Comparison of ENCODE assay signal across 10 mouse cellular contexts in the genomic region with DNA sequence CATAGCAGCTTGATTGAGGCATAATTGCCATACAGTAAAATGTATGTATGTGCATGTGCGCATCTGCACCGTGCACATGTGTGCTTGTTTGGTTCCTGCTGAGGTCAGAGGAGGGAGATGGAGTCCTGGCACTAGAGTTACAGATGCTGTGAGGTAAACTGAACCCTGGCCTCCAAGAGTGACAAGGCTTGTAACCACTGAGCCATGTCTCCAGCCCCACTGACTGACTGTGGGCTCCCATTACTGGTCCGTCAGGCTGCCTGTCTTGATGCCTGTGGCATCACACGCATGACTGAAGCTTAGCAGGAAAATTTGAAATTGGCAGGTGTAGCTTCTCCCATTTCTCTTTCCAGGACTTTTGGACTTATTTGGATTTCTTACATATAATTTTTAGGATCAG. TPM values are rescaled to one million over a fixed set of nuclear protein-coding genes. Genes with fewer than 3 reads are reported as not detected.
DNase-seq lines count a peak whose midpoint lies in the region; ATAC-seq and TF ChIP-seq lines count a peak whose summit lies in the region.
"Had no signal": no experiment of that assay in that cellular context is flagged by ENCODE, and none has a peak within 500 bp of the region (broad histone marks: within the 10 kb centered on the region; RNA-seq: fewer than 3 reads in every experiment).

No protein-coding gene starts in this region.

- no peak for TF ChIP-seq CTCF in intestine, postnatal 0 days (IDR thresholded peaks at IDR 0.05; ENCODE audit: low read depth)

- no peak for TF ChIP-seq POLR2A in myocyte (IDR thresholded peaks at IDR 0.05; ENCODE audit: insufficient read length, low read depth)

- H3K9me3 ChIP-seq in heart, embryonic 13.5 days = no peaks in the 10 kb centered on the region
- no peaks in the 10 kb centered on the region for H3K9me3 ChIP-seq in embryonic facial prominence, embryonic 11.5 days (replicated peaks; ENCODE audit: control insufficient read depth, low read length)
- no peaks in the 10 kb centered on the region for H3K9me3 ChIP-seq in intestine, postnatal 0 days (ENCODE audit: control insufficient read depth)

- H3K4me3 ChIP-seq in heart, embryonic 13.5 days = no peak overlapping the region
- H3K4me3 ChIP-seq in embryonic facial prominence, embryonic 11.5 days (ENCODE audit: low read depth, low read length) = no peak overlapping the region
- H3K4me3 ChIP-seq in intestine, postnatal 0 days (ENCODE audit: low read depth, low read length) = no peak overlapping the region
- peak overlapping the region; percentile 5 for H3K4me3 ChIP-seq in myocyte

- DNase-seq in heart, postnatal 4 days = no peak
- no peak for DNase-seq in embryonic facial prominence, embryonic 11.5 days (ENCODE audit: low spot score)
- DNase-seq in cerebellum, adult 11 months = no peak
- no peak for DNase-seq in neural tube, embryonic 10.5 days (ENCODE audit: extremely low spot score, low spot score)
- no peak for DNase-seq in liver
- DNase-seq: cerebellum, adult 9-11 months had no signal

- H3K79me2 ChIP-seq in myocyte (ENCODE audit: control insufficient read depth, insufficient read depth) = no peaks in the 10 kb centered on the region

- WGBS in heart, embryonic 13.5 days = 91% methylated on average over 4 of the region's 4 CpGs
- 83% methylated on average over 4 of the region's 4 CpGs for WGBS in embryonic facial prominence, embryonic 11.5 days
- 94% methylated on average over 4 of the region's 4 CpGs for WGBS in intestine, postnatal 0 days

- no peak for ATAC-seq in heart, embryonic 13.5 days (ENCODE audit: extremely low read depth, insufficient number of reproducible peaks, low FRiP score, low TSS enrichment)
- ATAC-seq in embryonic facial prominence, embryonic 11.5 days (replicated peaks; ENCODE audit: insufficient number of reproducible peaks, low FRiP score, low TSS enrichment, low read depth) = 0 out of 2 replicates have a peak, but pooled peaks have one; percentile 36
- no peak for ATAC-seq in intestine, postnatal 0 days

- peak overlapping the region; percentile 81 for H3K27ac ChIP-seq in heart, embryonic 13.5 days (replicated peaks)
- H3K27ac ChIP-seq in embryonic facial prominence, embryonic 11.5 days (replicated peaks; ENCODE audit: low read depth, low read length) = 0 out of 2 replicates have a peak overlapping the region, but pooled peaks have one; percentile 1
- 0 out of 2 replicates have a peak overlapping the region, but pooled peaks have one; percentile 23 for H3K27ac ChIP-seq in intestine, postnatal 0 days (ENCODE audit: low read depth, low read length)

- no peak overlapping the region for H3K4me2 ChIP-seq in heart, embryonic 13.5 days
- no peak overlapping the region for H3K4me2 ChIP-seq in embryonic facial prominence, embryonic 11.5 days (ENCODE audit: low read depth, low read length)
- H3K4me2 ChIP-seq in intestine, postnatal 0 days (replicated peaks; ENCODE audit: low read depth) = no peak overlapping the region
- H3K4me2 ChIP-seq in myocyte (ENCODE audit: low read depth) = peak overlapping the region; percentile 65
- H3K4me2 ChIP-seq: liver, embryonic 11.5 days had no signal

- no peak overlapping the region for H3ac ChIP-seq in myocyte (ENCODE audit: control insufficient read depth, insufficient read length)

- H3K9ac ChIP-seq in heart, embryonic 13.5 days = 0 out of 2 replicates have a peak overlapping the region, but pooled peaks have one; percentile 3
- no peak overlapping the region for H3K9ac ChIP-seq in embryonic facial prominence, embryonic 11.5 days (replicated peaks; ENCODE audit: low read length)
- no peak overlapping the region for H3K9ac ChIP-seq in intestine, postnatal 0 days (ENCODE audit: low read depth, low read length)

- H3K27me3 ChIP-seq in heart, embryonic 13.5 days (replicated peaks) = no peaks in the 10 kb centered on the region
- no peaks in the 10 kb centered on the region for H3K27me3 ChIP-seq in embryonic facial prominence, embryonic 11.5 days (ENCODE audit: control insufficient read depth, insufficient read depth, low read length)
- no peaks in the 10 kb centered on the region for H3K27me3 ChIP-seq in intestine, postnatal 0 days (replicated peaks; ENCODE audit: control insufficient read depth, insufficient read depth, low read length)
- no peaks in the 10 kb centered on the region for H3K27me3 ChIP-seq in myocyte (ENCODE audit: control insufficient read depth, insufficient read depth, insufficient read length)

- peaks cover 26% of the 10 kb centered on the region for H3K4me1 ChIP-seq in heart, embryonic 13.5 days
- no peaks in the 10 kb centered on the region for H3K4me1 ChIP-seq in embryonic facial prominence, embryonic 11.5 days (ENCODE audit: control insufficient read depth, insufficient read depth, low read length)
- H3K4me1 ChIP-seq in intestine, postnatal 0 days (replicated peaks; ENCODE audit: control insufficient read depth, insufficient read depth, low read length) = no peaks in the 10 kb centered on the region

- H3K36me3 ChIP-seq in heart, embryonic 13.5 days = peaks cover 77% of the 10 kb centered on the region
- H3K36me3 ChIP-seq in embryonic facial prominence, embryonic 11.5 days (replicated peaks; ENCODE audit: control insufficient read depth, insufficient read depth, low read depth, low read length) = peaks cover 4% of the 10 kb centered on the region; the same call in 1 of the 2 replicates
- peaks cover 11% of the 10 kb centered on the region; the same call in 1 of the 2 replicates for H3K36me3 ChIP-seq in intestine, postnatal 0 days (ENCODE audit: control insufficient read depth, insufficient read depth)
- H3K36me3 ChIP-seq in myocyte (ENCODE audit: control insufficient read depth, insufficient read depth) = no peaks in the 10 kb centered on the region

TF ChIP-seq in myocyte, 11 proteins besides CTCF, POLR2A, EP300 and RAD21:
- TF ChIP-seq POLR2AphosphoS2 (IDR thresholded peaks at IDR 0.05; ENCODE audit: insufficient read length, low read depth) = no peak
- TF ChIP-seq MYOD1 (IDR thresholded peaks at IDR 0.05; ENCODE audit: control insufficient read depth in 1 of 3, insufficient read length in 2 of 3, low read depth in 2 of 3) = no peak
- TF ChIP-seq TCF12 (IDR thresholded peaks at IDR 0.05; ENCODE audit: insufficient read depth, poor library complexity, severe bottlenecking) = no peak
- TF ChIP-seq MYOG (IDR thresholded peaks at IDR 0.05; ENCODE audit: control insufficient read depth in 1 of 3, insufficient read depth in 1 of 3, insufficient read length in 2 of 3, low read depth in 2 of 3) = no peak
- no peak for TF ChIP-seq TCF3 (IDR thresholded peaks at IDR 0.05; ENCODE audit: insufficient read length, low read depth)
- TF ChIP-seq USF1 (IDR thresholded peaks at IDR 0.05; ENCODE audit: low read depth) = no peak
- no peak for TF ChIP-seq CEBPB (IDR thresholded peaks at IDR 0.05; ENCODE audit: insufficient read depth, poor library complexity, severe bottlenecking)
- TF ChIP-seq SRF (IDR thresholded peaks at IDR 0.05; ENCODE audit: control insufficient read depth, insufficient read length, low read depth) = no peak
- TF ChIP-seq MAX (IDR thresholded peaks at IDR 0.05; ENCODE audit: low read depth) = no peak
- no peak for TF ChIP-seq REST (IDR thresholded peaks at IDR 0.05; ENCODE audit: insufficient read depth, insufficient read length)
- TF ChIP-seq E2F4 (IDR thresholded peaks at IDR 0.05; ENCODE audit: insufficient read depth) = no peak
TF ChIP-seq in myocyte: peak in this region for 0.

RNA-seq across cellular contexts. Expression of gene Syde2, which starts 23.1 kb away (rescaled TPM):
- 4.8 and 5.4 TPM in 2 replicates for polyA plus RNA-seq in heart, embryonic 13.5 days (2015; fragmentation: Nextera tagmentation; extraction: Ambion mirVana)
- total RNA-seq in heart, postnatal 4 days (2021) = 10 to 100 TPM; 33.2 to 35.2 TPM
- polyA plus RNA-seq in embryonic facial prominence, embryonic 11.5 days (2014; fragmentation: Nextera tagmentation; extraction: Ambion mirVana) = 1.9 and 2.0 TPM in 2 replicates
- 0.98 and 1.5 TPM in 2 replicates for polyA plus RNA-seq in intestine, postnatal 0 days (2015; fragmentation: Nextera tagmentation; extraction: Ambion mirVana)
- polyA plus RNA-seq in myocyte (2012; fragmentation: generic; extraction: Trizol) = 0.73 TPM

Comparison
In these comparisons a context has a peak if more than half of its experiments do, and no peak if none do; other contexts are left out.
1. H3K27ac ChIP-seq: peak in every context shown above with its lines; median percentile 81 in heart, embryonic 13.5 days; 23 in intestine, postnatal 0 days; 1 in embryonic facial prominence, embryonic 11.5 days.